Mouse (Mus musculus) CD4-positive, CD25-positive, alpha-beta regulatory T cell, adult 9 weeks (primary cell): ENCODE measurements around the gene Trim54. TPM values are rescaled to one million over a fixed set of nuclear protein-coding genes. Genes with fewer than 3 reads are reported as not detected.

Experiments used
- polyA plus RNA-seq: library from polyadenylated mRNA; unstranded; fragments of 100-300 nt; shearing (Covaris generic); gene quantifications from one replicate; pipeline ENCODE4 v1.2.1, GENCODE M21; 2017

Gene Trim54
- not detected for polyA plus RNA-seq

GRCm38 (mm10) chr5:31116354-31116753 lies at the start of gene Trim54:
Trim54 (plus strand) TSS chr5:31116712.

GRCm38 (mm10) chr5:31105814-31106335 lies 10.6 kb upstream of the Trim54 start, which contains the start of gene Dnajc5g:
Dnajc5g (plus strand) TSS chr5:31106285.

GRCm38 (mm10) chr5:31108000-31108490 lies 8.5 kb upstream of the Trim54 start, which contains the start of gene Slc30a3:
Slc30a3 (minus strand) TSS chr5:31108237.

GRCm38 (mm10) chr5:31138241-31138967 lies 21.9 kb downstream of the Trim54 start, which contains the start of gene Ucn:
Ucn (minus strand) TSS chr5:31138829.

GRCm38 (mm10) chr5:31154152-31154553 lies 37.6 kb downstream of the Trim54 start, which contains the start of gene Mpv17:
Mpv17 (minus strand) TSS chr5:31154251.

GRCm38 (mm10) chr5:31179766-31180630 lies 63.5 kb downstream of the Trim54 start, which contains the start of the genes Gm29609 and Gtf3c2:
Gm29609 (minus strand) TSS chr5:31179911.
Gtf3c2 (minus strand) TSS chr5:31180144.

Other genes with a start within 250 kb of the Trim54 start
- gene Tmem214, start 248.7 kb upstream of the Trim54 start, polyA plus RNA-seq = 66.9 TPM
- gene Agbl5, start 228.0 kb upstream of the Trim54 start, polyA plus RNA-seq = 16.2 TPM
- gene Ost4, start 208.9 kb upstream of the Trim54 start, polyA plus RNA-seq = 311 TPM
- 3.6 TPM for gene Emilin1, start 203.3 kb upstream of the Trim54 start, polyA plus RNA-seq
- gene Khk, start 195.3 kb upstream of the Trim54 start, polyA plus RNA-seq = 36.3 TPM
- 0.55 TPM for gene Cgref1, start 171.1 kb upstream of the Trim54 start, polyA plus RNA-seq
- gene Preb, start 156.4 kb upstream of the Trim54 start, polyA plus RNA-seq = 228 TPM
- not detected for gene Tcf23, start 148.1 kb upstream of the Trim54 start, polyA plus RNA-seq
- gene Atraid, start 68.4 kb upstream of the Trim54 start, polyA plus RNA-seq = 117 TPM
- gene Slc5a6, start 67.8 kb upstream of the Trim54 start, polyA plus RNA-seq = 12.3 TPM
- gene Cad, start 61.9 kb upstream of the Trim54 start, polyA plus RNA-seq = 23.1 TPM
- not detected for gene Dnajc5g, start 10.4 kb upstream of the Trim54 start, polyA plus RNA-seq
- 1.4 TPM for gene Slc30a3, start 8.5 kb upstream of the Trim54 start, polyA plus RNA-seq
- not detected for gene Ucn, start 22.1 kb downstream of the Trim54 start, polyA plus RNA-seq
- gene Mpv17, start 37.5 kb downstream of the Trim54 start, polyA plus RNA-seq = 46.5 TPM
- gene Gm29609, start 63.2 kb downstream of the Trim54 start, polyA plus RNA-seq = 2.3 TPM
- 116 TPM for gene Gtf3c2, start 63.4 kb downstream of the Trim54 start, polyA plus RNA-seq
- gene Snx17, start 76.5 kb downstream of the Trim54 start, polyA plus RNA-seq = 154 TPM
- 85.1 TPM for gene Eif2b4, start 76.7 kb downstream of the Trim54 start, polyA plus RNA-seq
- gene Zfp513, start 85.6 kb downstream of the Trim54 start, polyA plus RNA-seq = 18.3 TPM
- gene Ppm1g, start 104.0 kb downstream of the Trim54 start, polyA plus RNA-seq = 39.9 TPM
- 205 TPM for gene Nrbp1, start 124.2 kb downstream of the Trim54 start, polyA plus RNA-seq
- not detected for gene Gm9970, start 124.5 kb downstream of the Trim54 start, polyA plus RNA-seq
- 54.3 TPM for gene Krtcap3, start 135.0 kb downstream of the Trim54 start, polyA plus RNA-seq
- gene Ift172, start 174.4 kb downstream of the Trim54 start, polyA plus RNA-seq = 10.2 TPM
- not detected for gene Fndc4, start 179.4 kb downstream of the Trim54 start, polyA plus RNA-seq
- not detected for gene Gckr, start 180.7 kb downstream of the Trim54 start, polyA plus RNA-seq